Mouse (Mus musculus) CH12.LX (cell line): ENCODE data around the gene March10. TPM values are rescaled to one million over a fixed set of nuclear protein-coding genes. Genes with fewer than 3 reads are reported as not detected.

Experiments used
- DNase-seq: peaks from one replicate; pipeline ENCODE4 v3.0.0-alpha.2; 2013; ENCODE audit errors: extremely low read depth
- H3K27ac ChIP-seq: 2 replicates; pipeline ENCODE4 v1.5.1; 2012; ENCODE audit warnings: low read depth, mild to moderate bottlenecking, control low read depth, moderate library complexity; ENCODE audit not compliant: insufficient read depth
- H3K27me3 ChIP-seq: replicated peaks from 2 replicates; pipeline ENCODE3; 2012; ENCODE audit warnings: inconsistent platforms
- H3K36me3 ChIP-seq, 2 experiments: replicated peaks in 1 of 2; 2 replicates each; pipeline versions ENCODE3 to v1.6.1; 2012; ENCODE audit warnings: inconsistent platforms in 1 of 2, low read length in 1 of 2, mild to moderate bottlenecking in 1 of 2, mixed read lengths in 1 of 2, moderate library complexity in 1 of 2; ENCODE audit not compliant: control insufficient read depth in 1 of 2, insufficient read depth in 1 of 2
- H3K4me1 ChIP-seq, 2 experiments: 2 replicates each; pipeline ENCODE4 v1.6.1; 2012; ENCODE audit warnings: inconsistent platforms in 1 of 2, moderate library complexity in 1 of 2; ENCODE audit not compliant: insufficient read depth in 2 of 2, control insufficient read depth in 1 of 2
- H3K4me2 ChIP-seq: 2 replicates; pipeline ENCODE4 v1.6.1; 2012; ENCODE audit warnings: low read depth, mild to moderate bottlenecking, control low read depth; ENCODE audit not compliant: poor library complexity, insufficient read depth, severe bottlenecking
- H3K4me3 ChIP-seq, 3 experiments: fragments of 150-350 bp in 1 of 3; sonication (generic) in 1 of 3; replicated peaks in 1 of 3; 2 replicates each; pipeline versions ENCODE3 to v1.5.1; 2011 to 2012; ENCODE audit warnings: low read depth in 2 of 3, low read length in 2 of 3, mild to moderate bottlenecking in 2 of 3, moderate library complexity in 2 of 3, control low read depth in 1 of 3, improper control_type of control experiment in 1 of 3, inconsistent platforms in 1 of 3, mixed read lengths in 1 of 3; ENCODE audit not compliant: poor library complexity in 1 of 3
- H3K79me2 ChIP-seq: replicated peaks from 2 replicates; pipeline ENCODE4 v1.6.1; 2012; ENCODE audit warnings: mild to moderate bottlenecking, moderate library complexity; ENCODE audit not compliant: control insufficient read depth, poor library complexity, insufficient read depth, severe bottlenecking; ENCODE audit errors: extremely low read depth
- H3K9ac ChIP-seq: 2 replicates; pipeline ENCODE4 v1.6.1; 2012; ENCODE audit warnings: low read depth, mild to moderate bottlenecking, control low read depth, moderate library complexity; ENCODE audit not compliant: insufficient read depth
- H3K9me3 ChIP-seq: replicated peaks from 2 replicates; pipeline ENCODE3; 2012; ENCODE audit warnings: low read length, inconsistent platforms, mixed read lengths
- BHLHE40 ChIP-seq: IDR thresholded peaks from 2 replicates; pipeline ENCODE4 v1.6.1; 2011; ENCODE audit warnings: mild to moderate bottlenecking, low read depth, low read length, improper control_type of control experiment
- CTCF ChIP-seq, 2 experiments: IDR thresholded peaks in 1 of 2; conservative IDR thresholded peaks in 1 of 2; 2 replicates each; pipeline ENCODE4 v1.5.1; 2011 to 2012; ENCODE audit warnings: low read depth in 2 of 2, low read length in 2 of 2, improper control_type of control experiment in 1 of 2, inconsistent platforms in 1 of 2, mild to moderate bottlenecking in 1 of 2, moderate library complexity in 1 of 2
- E2F4 ChIP-seq: IDR thresholded peaks from 2 replicates; pipeline ENCODE4 v1.6.1; 2011; ENCODE audit warnings: low read depth, low read length, improper control_type of control experiment; ENCODE audit not compliant: insufficient replicate concordance
- ELF1 ChIP-seq: IDR thresholded peaks from 2 replicates; pipeline ENCODE4 v1.6.1; 2014; ENCODE audit warnings: low read depth, mild to moderate bottlenecking, inconsistent platforms, low read length, improper control_type of control experiment
- EP300 ChIP-seq: IDR thresholded peaks from 2 replicates; pipeline ENCODE4 v1.6.1; 2011; ENCODE audit warnings: low read length, improper control_type of control experiment
- GABPA ChIP-seq: IDR thresholded peaks from 2 replicates; pipeline ENCODE4 v1.6.1; 2012; ENCODE audit warnings: low read depth, low read length, improper control_type of control experiment, inconsistent platforms; ENCODE audit not compliant: insufficient replicate concordance
- IRF4 ChIP-seq: IDR thresholded peaks from 2 replicates; pipeline ENCODE4 v1.6.1; 2014; ENCODE audit warnings: low read depth, mild to moderate bottlenecking, inconsistent platforms, low read length, improper control_type of control experiment
- JUN ChIP-seq: IDR thresholded peaks from 2 replicates; pipeline ENCODE4 v1.6.1; 2011; ENCODE audit warnings: low read depth, mild to moderate bottlenecking, low read length, improper control_type of control experiment, moderate library complexity; ENCODE audit not compliant: insufficient read depth
- JUND ChIP-seq: conservative IDR thresholded peaks from 2 replicates; pipeline ENCODE4 v1.6.1; 2011; ENCODE audit warnings: low read depth, low read length, improper control_type of control experiment
- KAT2A ChIP-seq: IDR thresholded peaks from 2 replicates; pipeline ENCODE4 v1.6.1; 2012; ENCODE audit warnings: low read length, improper control_type of control experiment, inconsistent platforms; ENCODE audit not compliant: insufficient replicate concordance
- MAFK ChIP-seq: IDR thresholded peaks from 2 replicates; pipeline ENCODE4 v1.6.1; 2011; ENCODE audit warnings: low read length, improper control_type of control experiment; ENCODE audit not compliant: insufficient replicate concordance
- MAX ChIP-seq: IDR thresholded peaks from 2 replicates; pipeline ENCODE4 v1.6.1; 2011; ENCODE audit warnings: low read length, improper control_type of control experiment
- MAZ ChIP-seq: IDR thresholded peaks from 2 replicates; pipeline ENCODE4 v1.6.1; 2012; ENCODE audit warnings: low read depth, mild to moderate bottlenecking, inconsistent platforms, low read length, improper control_type of control experiment, moderate library complexity
- NRF1 ChIP-seq: IDR thresholded peaks from 2 replicates; pipeline ENCODE4 v1.6.1; 2014; ENCODE audit warnings: low read depth, mild to moderate bottlenecking, inconsistent platforms, low read length, improper control_type of control experiment, moderate library complexity
- PAX5 ChIP-seq: IDR thresholded peaks from 2 replicates; pipeline ENCODE4 v1.6.1; 2012; ENCODE audit warnings: low read length, inconsistent platforms, mixed read lengths
- POLR2AphosphoS2 ChIP-seq: IDR thresholded peaks from 2 replicates; pipeline ENCODE4 v1.6.1; 2011; ENCODE audit warnings: low read depth, low read length, improper control_type of control experiment
- RCOR1 ChIP-seq: conservative IDR thresholded peaks from 2 replicates; pipeline ENCODE4 v1.6.1; 2012; ENCODE audit warnings: low read depth, mild to moderate bottlenecking, inconsistent platforms, low read length, improper control_type of control experiment
- TCF12 ChIP-seq: IDR thresholded peaks from 2 replicates; pipeline ENCODE4 v1.6.1; 2014; ENCODE audit warnings: low read depth, mild to moderate bottlenecking, inconsistent platforms, low read length, improper control_type of control experiment
- UBTF ChIP-seq: IDR thresholded peaks from 2 replicates; pipeline ENCODE4 v1.6.1; 2012; ENCODE audit warnings: low read depth, mild to moderate bottlenecking, inconsistent platforms, low read length, improper control_type of control experiment, moderate library complexity
- USF1 ChIP-seq: IDR thresholded peaks from 2 replicates; pipeline ENCODE4 v1.6.1; 2014; ENCODE audit warnings: low read depth, mild to moderate bottlenecking, inconsistent platforms, low read length, improper control_type of control experiment
- ZC3H11A ChIP-seq: IDR thresholded peaks from 2 replicates; pipeline ENCODE4 v1.6.1; 2012; ENCODE audit warnings: low read depth, mild to moderate bottlenecking, inconsistent platforms, low read length, improper control_type of control experiment
- ZKSCAN1 ChIP-seq: IDR thresholded peaks from 2 replicates; pipeline ENCODE4 v1.6.1; 2012; ENCODE audit warnings: low read depth, inconsistent platforms, low read length, improper control_type of control experiment, borderline replicate concordance
- ZNF384 ChIP-seq: IDR thresholded peaks from 2 replicates; pipeline ENCODE4 v1.6.1; 2012; ENCODE audit warnings: low read depth, low read length, improper control_type of control experiment, inconsistent platforms
- dilution Hi-C: fragments of 300-500 bp; cut with MboI; formaldehyde crosslinking; loops from 2 replicates; pipeline ENCODE4 v1.14.3; 2020; ENCODE audit warnings: low sequenced_read_pairs; ENCODE audit not compliant: extremely low pct_unique_long_range_greater_than_20kb, extremely low pct_ligation_motif_present
- in situ Hi-C: fragments of 300-500 bp; cut with MboI; formaldehyde crosslinking; loops from 3 replicates; pipeline ENCODE4 v1.14.3; 2019; ENCODE audit warnings: low sequenced_read_pairs, low pct_ligation_motif_present, low pct_unique_long_range_greater_than_20kb, mixed read lengths
- polyA plus RNA-seq: library from polyadenylated mRNA; unstranded; fragments of >175 nt; gene quantifications from 2 replicates; pipeline ENCODE4 v1.2.1, GENCODE M21; 2012; ENCODE audit warnings: low read depth; ENCODE audit not compliant: insufficient read length
- total RNA-seq, 2 experiments: library from RNA; depleted of rRNA; stranded (reverse); fragments of 300-350 nt in 1 of 2; fragments of >200 nt in 1 of 2; gene quantifications; 2 replicates each; pipeline ENCODE4 v1.2.3; 2012 to 2014

The March10 gene
- total and polyA plus RNA-seq, 3 experiments = not detected

DNA sequence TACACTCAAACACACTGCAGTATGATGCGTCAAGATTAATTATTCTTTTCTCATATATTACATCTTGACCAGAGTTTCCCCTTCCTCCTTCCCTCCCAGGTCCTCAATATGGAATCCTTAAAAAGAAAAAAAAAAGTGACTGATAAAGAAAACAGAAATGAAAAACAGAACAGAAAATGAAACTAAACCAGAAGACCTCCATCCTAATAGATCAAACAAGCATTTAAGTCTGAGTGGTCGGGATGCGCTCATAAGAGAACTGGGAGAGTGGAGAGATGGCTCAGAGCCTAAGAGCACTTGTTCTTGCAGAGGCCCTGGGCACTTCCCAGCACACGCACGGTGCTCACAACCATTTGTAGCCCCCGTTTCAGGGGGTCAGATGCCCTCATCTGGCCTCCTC, 28.5 kb upstream of the March10 start:
- peak; percentile 40 for DNase-seq
- Histone ChIP-seq H3K36me3 (no peaks in the 10 kb centered on the region), H3K27me3 (no peaks in the 10 kb centered on the region), H3K9me3 (no peaks in the 10 kb centered on the region), H3K4me1 (peaks cover 2 to 28% of the 10 kb centered on the region in 2 experiments; a peak in 3 of 4 replicates), H3K4me3 (no peak overlapping the region), H3K79me2 (no peaks in the 10 kb centered on the region), H3K4me2 (peak overlapping the region; percentile 77; the same call in 1 of the 2 replicates), H3K9ac (peak overlapping the region; percentile 13; the same call in 1 of the 2 replicates), H3K27ac (no peak overlapping the region)
- peak; percentile 83 for TF ChIP-seq ZNF384
- TF ChIP-seq BHLHE40 = peak; percentile 37; the same call in 1 of the 2 replicates
- peak; percentile 80 for TF ChIP-seq EP300
- TF ChIP-seq IRF4 = peak; percentile 80
- TF ChIP-seq NRF1 = no peak
- TF ChIP-seq JUN = no peak
- TF ChIP-seq RCOR1 = peak; percentile 74; the same call in 1 of the 2 replicates
- in situ Hi-C loops (no loop called here), dilution Hi-C loops (no loop called here)

DNA sequence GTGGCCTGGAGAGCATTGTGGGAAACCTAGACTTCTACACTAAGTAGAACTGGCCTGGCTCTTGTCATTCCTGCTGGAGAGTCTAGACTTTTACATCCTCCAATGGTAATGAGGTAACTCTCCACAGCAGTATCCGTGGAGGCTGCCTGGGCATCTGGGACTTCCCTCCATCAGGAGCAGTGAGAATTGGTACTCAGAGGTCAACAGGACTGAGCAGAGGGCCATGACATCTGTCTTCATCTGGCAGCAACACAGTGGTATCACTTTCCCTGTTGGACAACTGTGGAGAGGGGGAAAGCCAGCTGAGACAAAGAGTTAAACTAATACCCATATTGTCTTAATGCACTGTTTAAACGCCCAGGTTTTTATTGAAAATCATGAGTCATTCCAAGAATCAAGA, 26.2 kb upstream of the March10 start:
- Histone ChIP-seq H3K79me2 (no peaks in the 10 kb centered on the region), H3K4me2 (no peak overlapping the region), H3K4me3 (no peak overlapping the region), H3K4me1 (peaks cover 2 to 28% of the 10 kb centered on the region in 2 experiments; a peak in 3 of 4 replicates), H3K27ac (no peak overlapping the region), H3K9ac (no peak overlapping the region), H3K27me3 (no peaks in the 10 kb centered on the region), H3K9me3 (no peaks in the 10 kb centered on the region), H3K36me3 (no peaks in the 10 kb centered on the region)
- DNase-seq = no peak
- in situ Hi-C loops = no loop called here
- no peak for TF ChIP-seq TCF12
- TF ChIP-seq KAT2A = no peak
- no peak for TF ChIP-seq MAFK
- TF ChIP-seq UBTF = no peak
- TF ChIP-seq ZC3H11A = no peak
- TF ChIP-seq E2F4 = no peak
- TF ChIP-seq CTCF (conservative IDR thresholded peaks at IDR 0.05 in 1 of 2, IDR thresholded peaks at IDR 0.05 in 1 of 2; ENCODE audit: low read depth in 2 of 2, low read length in 2 of 2) = no peak
- TF ChIP-seq PAX5 = no peak
- TF ChIP-seq POLR2AphosphoS2 = no peak
- no peak for TF ChIP-seq USF1
- no peak for TF ChIP-seq BHLHE40
- no peak for TF ChIP-seq JUND
- no peak for TF ChIP-seq GABPA
- TF ChIP-seq ZKSCAN1 = no peak
- no peak for TF ChIP-seq MAZ
- no peak for TF ChIP-seq MAX
- no peak for TF ChIP-seq ELF1
- dilution Hi-C loops = no loop called here
